Mouse (Mus musculus): ENCODE data around the gene Myd88. TPM values are rescaled to one million over a fixed set of nuclear protein-coding genes. Genes with fewer than 3 reads are reported as not detected.

Gene Myd88
- polyA plus RNA-seq, 1 experiment = 27.7 TPM

DNA sequence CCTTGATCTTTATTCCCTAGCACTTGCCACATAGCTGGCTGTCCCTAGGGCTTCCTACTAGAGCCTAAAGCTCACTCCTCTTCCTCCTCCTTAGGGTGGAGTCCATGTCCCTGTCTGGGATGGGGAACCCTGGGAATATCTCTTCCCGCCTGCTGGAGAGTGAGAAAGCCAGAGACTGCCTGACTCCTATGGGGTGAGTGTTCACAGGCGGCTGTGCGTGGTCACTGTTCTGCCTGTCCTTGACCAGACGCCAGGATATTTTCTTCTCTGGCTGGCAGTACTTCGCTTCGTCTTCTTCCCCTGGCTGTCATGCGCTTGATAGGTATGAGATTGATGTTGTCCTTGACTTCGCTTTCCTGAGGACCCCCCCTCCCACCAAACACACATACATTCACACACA lies 5.2 kb upstream of the Myd88 start:
- TF ChIP-seq POLR2A (IDR thresholded peaks at IDR 0.05; ENCODE audit: low read depth, low read length) (no peak), CTCF (IDR thresholded peaks at IDR 0.05; ENCODE audit: borderline replicate concordance, insufficient read depth, low read length) (no peak)
- Histone ChIP-seq H3K4me3 (ENCODE audit: insufficient read depth, low read length) (no peak overlapping the region), H3K4me1 (ENCODE audit: control insufficient read depth, insufficient read depth, low read length) (0 out of 2 replicates have a peak, but pooled peaks cover 2% of the 10 kb centered on the region)

DNA sequence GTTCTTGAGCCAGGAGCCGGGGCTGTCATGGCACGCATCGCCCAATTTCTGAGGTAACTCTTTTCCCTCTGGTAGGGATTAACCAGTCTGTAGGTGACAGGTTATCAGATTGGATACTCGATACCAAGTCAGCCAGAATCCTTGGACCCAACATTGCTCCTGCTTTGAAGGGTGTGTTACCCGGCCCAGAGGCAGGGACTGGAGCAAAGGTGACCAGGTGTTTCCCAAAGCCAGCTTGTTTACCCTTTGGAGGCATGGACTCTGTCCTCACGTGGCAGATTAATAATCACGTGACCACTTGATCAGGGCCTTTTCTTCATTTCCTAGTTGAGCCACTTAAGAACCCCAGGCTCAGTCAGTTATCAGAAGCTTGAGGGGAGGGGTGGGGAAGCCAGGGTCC lies 1.5 kb upstream of the Myd88 start:
- Histone ChIP-seq H3K4me1 (ENCODE audit: control insufficient read depth, insufficient read depth, low read length) (0 out of 2 replicates have a peak, but pooled peaks cover 5% of the 10 kb centered on the region), H3K4me3 (ENCODE audit: insufficient read depth, low read length) (no peak overlapping the region), H3K27ac (ENCODE audit: insufficient read depth, low read length) (no peak overlapping the region)
- TF ChIP-seq POLR2A (IDR thresholded peaks at IDR 0.05; ENCODE audit: low read depth, low read length) = no peak

More for the DNA sequence above, 5.2 kb upstream of the Myd88 start:
- H3K27ac ChIP-seq (ENCODE audit: insufficient read depth, low read length) = no peak overlapping the region

GRCm38 (mm10) chr9:119340212-119340580 lies 1.0 kb downstream of the Myd88 start:
- no peak for TF ChIP-seq POLR2A (IDR thresholded peaks at IDR 0.05; ENCODE audit: low read depth, low read length)
- no peak for TF ChIP-seq CTCF (IDR thresholded peaks at IDR 0.05; ENCODE audit: borderline replicate concordance, insufficient read depth, low read length)
- Histone ChIP-seq H3K4me3 (ENCODE audit: insufficient read depth, low read length) (peak overlapping the region; percentile 74), H3K27ac (ENCODE audit: insufficient read depth, low read length) (peak overlapping the region; percentile 99), H3K4me1 (ENCODE audit: control insufficient read depth, insufficient read depth, low read length) (0 out of 2 replicates have a peak, but pooled peaks cover 5% of the 10 kb centered on the region)

- peak within 1 kb of the TSS; percentile 74 for H3K4me3 ChIP-seq (ENCODE audit: insufficient read depth, low read length)
- 0 out of 2 replicates have a peak, but pooled peaks cover 5% of the 10 kb centered on the region for H3K4me1 ChIP-seq (ENCODE audit: control insufficient read depth, insufficient read depth, low read length)
- TF ChIP-seq POLR2A (IDR thresholded peaks at IDR 0.05; ENCODE audit: low read depth, low read length) = peak; percentile 79
- TF ChIP-seq CTCF (IDR thresholded peaks at IDR 0.05; ENCODE audit: borderline replicate concordance, insufficient read depth, low read length) = no peak
- H3K27ac ChIP-seq (ENCODE audit: insufficient read depth, low read length) = peak within 1 kb of the TSS; percentile 99
Observed at GRCm38 (mm10) chr9:119339558-119340211, 1.5 kb downstream of the Myd88 start, which contains the start of gene Acaa1a. Gene Acaa1a, plus strand, starts transcription at chr9:119339676.

GRCm38 (mm10) chr9:119339106-119339505 lies 2.1 kb downstream of the Myd88 start:
- Histone ChIP-seq H3K4me3 (ENCODE audit: insufficient read depth, low read length) (peak overlapping the region; percentile 74), H3K27ac (ENCODE audit: insufficient read depth, low read length) (peak overlapping the region; percentile 99; the same call in 1 of the 2 replicates), H3K4me1 (ENCODE audit: control insufficient read depth, insufficient read depth, low read length) (peaks cover 5% of the 10 kb centered on the region; the same call in 1 of the 2 replicates)
- TF ChIP-seq CTCF (IDR thresholded peaks at IDR 0.05; ENCODE audit: borderline replicate concordance, insufficient read depth, low read length) = no peak
- no peak for TF ChIP-seq POLR2A (IDR thresholded peaks at IDR 0.05; ENCODE audit: low read depth, low read length)

DNA sequence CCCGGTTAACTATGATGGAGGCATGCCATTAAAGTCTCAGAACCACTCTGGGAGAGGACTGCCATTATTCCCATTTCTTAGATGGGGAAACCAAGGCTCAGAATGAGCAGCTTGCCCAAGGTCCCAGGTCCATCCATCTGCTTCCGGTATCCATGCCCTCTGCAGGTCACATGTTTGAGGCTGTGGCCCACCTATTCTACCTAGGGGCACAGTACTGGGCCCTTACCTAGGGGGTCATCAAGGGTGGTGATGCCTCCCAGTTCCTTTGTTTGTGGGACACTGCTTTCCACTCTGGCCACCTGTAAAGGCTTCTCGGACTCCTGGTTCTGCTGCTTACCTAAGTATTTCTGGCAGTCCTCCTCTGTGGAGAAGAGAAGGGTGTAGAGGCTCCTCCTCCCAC lies 2.9 kb downstream of the Myd88 start:
- Histone ChIP-seq H3K4me3 (ENCODE audit: insufficient read depth, low read length) (no peak overlapping the region), H3K27ac (ENCODE audit: insufficient read depth, low read length) (no peak overlapping the region), H3K4me1 (ENCODE audit: control insufficient read depth, insufficient read depth, low read length) (peaks cover 5% of the 10 kb centered on the region; the same call in 1 of the 2 replicates)
- no peak for TF ChIP-seq CTCF (IDR thresholded peaks at IDR 0.05; ENCODE audit: borderline replicate concordance, insufficient read depth, low read length)
- TF ChIP-seq POLR2A (IDR thresholded peaks at IDR 0.05; ENCODE audit: low read depth, low read length) = no peak

- H3K4me3 ChIP-seq (ENCODE audit: insufficient read depth, low read length) = no peak overlapping the region
- no peak overlapping the region for H3K27ac ChIP-seq (ENCODE audit: insufficient read depth, low read length)
- TF ChIP-seq POLR2A (IDR thresholded peaks at IDR 0.05; ENCODE audit: low read depth, low read length) (no peak), CTCF (IDR thresholded peaks at IDR 0.05; ENCODE audit: borderline replicate concordance, insufficient read depth, low read length) (no peak)
- peaks cover 5% of the 10 kb centered on the region; the same call in 1 of the 2 replicates for H3K4me1 ChIP-seq (ENCODE audit: control insufficient read depth, insufficient read depth, low read length)
Observed at GRCm38 (mm10) chr9:119337842-119338241, 3.4 kb downstream of the Myd88 start.

GRCm38 (mm10) chr9:119335571-119335970 lies 5.6 kb downstream of the Myd88 start:
- H3K4me1 ChIP-seq (ENCODE audit: control insufficient read depth, insufficient read depth, low read length) = peaks cover 3% of the 10 kb centered on the region; the same call in 1 of the 2 replicates
- no peak overlapping the region for H3K4me3 ChIP-seq (ENCODE audit: insufficient read depth, low read length)
- TF ChIP-seq POLR2A (IDR thresholded peaks at IDR 0.05; ENCODE audit: low read depth, low read length) (no peak), CTCF (IDR thresholded peaks at IDR 0.05; ENCODE audit: borderline replicate concordance, insufficient read depth, low read length) (no peak)
- H3K27ac ChIP-seq (ENCODE audit: insufficient read depth, low read length) = no peak overlapping the region

GRCm38 (mm10) chr9:119334834-119335233 lies 6.4 kb downstream of the Myd88 start:
- no peak overlapping the region for H3K27ac ChIP-seq (ENCODE audit: insufficient read depth, low read length)
- peaks cover 3% of the 10 kb centered on the region; the same call in 1 of the 2 replicates for H3K4me1 ChIP-seq (ENCODE audit: control insufficient read depth, insufficient read depth, low read length)
- H3K4me3 ChIP-seq (ENCODE audit: insufficient read depth, low read length) = no peak overlapping the region
- TF ChIP-seq CTCF (IDR thresholded peaks at IDR 0.05; ENCODE audit: borderline replicate concordance, insufficient read depth, low read length) = no peak
- TF ChIP-seq POLR2A (IDR thresholded peaks at IDR 0.05; ENCODE audit: low read depth, low read length) = no peak

GRCm38 (mm10) chr9:119334324-119334723 lies 6.9 kb downstream of the Myd88 start:
- Histone ChIP-seq H3K4me1 (ENCODE audit: control insufficient read depth, insufficient read depth, low read length) (peaks cover 3% of the 10 kb centered on the region; the same call in 1 of the 2 replicates), H3K4me3 (ENCODE audit: insufficient read depth, low read length) (no peak overlapping the region), H3K27ac (ENCODE audit: insufficient read depth, low read length) (no peak overlapping the region)
- no peak for TF ChIP-seq POLR2A (IDR thresholded peaks at IDR 0.05; ENCODE audit: low read depth, low read length)
- TF ChIP-seq CTCF (IDR thresholded peaks at IDR 0.05; ENCODE audit: borderline replicate concordance, insufficient read depth, low read length) = no peak
